Mouse (Mus musculus) bone marrow, adult 2 months (tissue): ENCODE measurements around the gene LTO1.
"Not testable (repeated sequence)": the region's sequence is repeated elsewhere in the genome, so short reads cannot be mapped to it uniquely, and the experiment has no call there.

Experiments used
- CTCF ChIP-seq: fragments of 200-500 bp; IDR thresholded peaks from 2 replicates; pipeline ENCODE4 v1.5.1; 2011; ENCODE audit warnings: low read length, control low read depth; ENCODE audit not compliant: control insufficient read depth, insufficient read depth
- POLR2A ChIP-seq: fragments of 200-500 bp; IDR thresholded peaks from 2 replicates; pipeline ENCODE4 v1.6.1; 2011; ENCODE audit warnings: low read depth, mild to moderate bottlenecking, control low read depth, low read length, borderline replicate concordance; ENCODE audit not compliant: control insufficient read depth

DNA sequence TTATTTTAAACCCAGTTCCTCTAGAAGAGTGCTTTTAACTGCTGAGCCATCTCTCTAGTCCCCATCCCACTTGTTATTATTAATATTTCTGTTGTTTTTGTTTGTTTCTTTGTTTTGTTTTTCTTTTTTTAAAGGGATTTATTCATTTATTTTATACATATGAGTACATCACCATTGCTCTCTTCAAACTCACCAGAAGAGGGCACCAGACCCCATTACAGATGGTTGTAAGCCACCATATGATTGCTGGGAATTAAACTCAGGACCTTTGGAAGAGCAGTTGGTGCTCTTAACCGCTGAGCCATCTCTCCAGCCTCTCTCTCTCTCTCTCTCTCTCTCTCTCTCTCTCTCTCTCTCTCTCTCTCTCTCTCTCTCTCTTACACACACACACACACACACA is 24.2 kb upstream of the LTO1 start:
- not testable (repeated sequence) for TF ChIP-seq CTCF, POLR2A
